Mouse (Mus musculus): ENCODE measurements around the gene AC124502.3.

AC124502.3 gene

DNA sequence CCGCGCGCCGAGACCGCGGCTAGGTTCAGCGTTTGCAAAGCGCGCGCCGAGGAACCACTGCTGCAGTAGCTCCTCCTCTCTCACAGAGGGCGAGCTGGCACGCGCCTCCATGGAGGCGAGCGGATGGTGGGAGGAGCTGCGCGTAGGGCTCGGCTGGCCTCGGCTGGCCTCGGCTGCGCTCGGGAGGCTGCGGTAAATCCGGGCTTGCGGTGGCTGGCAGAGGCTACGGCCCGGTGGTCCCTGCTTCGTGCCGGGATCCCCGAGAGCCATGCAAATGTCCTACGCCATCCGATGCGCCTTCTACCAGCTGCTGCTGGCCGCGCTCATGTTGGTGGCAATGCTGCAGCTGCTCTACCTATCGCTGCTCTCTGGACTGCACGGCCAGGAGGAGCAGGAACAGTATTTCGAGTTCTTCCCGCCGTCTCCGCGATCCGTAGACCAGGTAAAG lies at the start of gene AC124502.3, which contains the start of gene B4gat1:
Gene AC124502.3 (plus strand): TSS at position 183 of the 448 bp plus-strand sequence.
Gene B4gat1 (plus strand): TSS at position 118 of the 448 bp plus-strand sequence.
- peak; percentile 92 for DNase-seq (ENCODE audit: low read depth, low spot score)

GRCm38 (mm10) chr19:4989013-4989412 lies 49.7 kb upstream of the AC124502.3 start:
- peak; percentile 91 for DNase-seq (ENCODE audit: low read depth, low spot score)

- DNase-seq (ENCODE audit: low read depth, low spot score): no peak
Observed at GRCm38 (mm10) chr19:4989434-4990255, 49.0 kb upstream of the AC124502.3 start.

DNA sequence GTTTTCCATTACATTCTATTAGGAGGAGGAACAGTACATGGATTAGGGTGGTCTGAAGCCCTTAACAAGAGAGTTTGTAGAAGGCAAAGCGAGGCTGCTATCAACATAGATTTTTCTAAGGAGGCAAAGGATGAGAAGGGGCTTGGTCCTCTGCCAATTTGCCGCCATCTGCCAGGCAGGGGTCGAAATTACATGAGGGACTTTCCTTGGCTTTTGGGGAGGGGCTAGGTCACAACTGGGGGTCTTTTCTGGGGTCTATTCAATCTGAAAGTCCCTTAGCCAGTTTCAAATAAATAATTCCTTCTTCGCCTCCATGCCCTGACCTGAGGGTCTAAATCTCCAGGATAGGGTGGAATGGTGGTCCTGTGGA lies 48.5 kb upstream of the AC124502.3 start, which contains the start of gene Npas4:
Gene Npas4 (minus strand): TSS at position 61 of the 370 bp plus-strand sequence.
- DNase-seq (ENCODE audit: low read depth, low spot score): no peak

DNA sequence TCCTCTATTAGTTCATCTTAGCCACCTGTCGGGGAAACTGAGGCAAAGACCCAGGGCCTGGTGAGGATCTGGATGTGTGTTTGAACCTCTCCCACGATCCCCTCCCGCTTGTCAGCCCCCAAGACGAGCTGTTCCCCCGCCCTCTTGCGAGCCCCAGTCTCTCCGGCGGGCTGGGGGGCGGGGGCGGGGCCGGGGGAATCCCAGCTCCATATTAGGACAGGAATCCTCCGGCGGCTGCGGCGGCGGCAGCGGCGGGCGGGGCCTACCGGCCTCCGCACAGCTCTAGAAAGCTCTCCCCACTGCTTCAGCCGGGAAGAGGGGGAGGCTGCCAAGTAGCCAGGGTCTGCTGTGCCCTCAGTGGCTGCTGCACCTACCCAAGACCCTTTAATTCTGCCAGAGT lies 48.0 kb upstream of the AC124502.3 start:
- DNase-seq (ENCODE audit: low read depth, low spot score): no peak

DNA sequence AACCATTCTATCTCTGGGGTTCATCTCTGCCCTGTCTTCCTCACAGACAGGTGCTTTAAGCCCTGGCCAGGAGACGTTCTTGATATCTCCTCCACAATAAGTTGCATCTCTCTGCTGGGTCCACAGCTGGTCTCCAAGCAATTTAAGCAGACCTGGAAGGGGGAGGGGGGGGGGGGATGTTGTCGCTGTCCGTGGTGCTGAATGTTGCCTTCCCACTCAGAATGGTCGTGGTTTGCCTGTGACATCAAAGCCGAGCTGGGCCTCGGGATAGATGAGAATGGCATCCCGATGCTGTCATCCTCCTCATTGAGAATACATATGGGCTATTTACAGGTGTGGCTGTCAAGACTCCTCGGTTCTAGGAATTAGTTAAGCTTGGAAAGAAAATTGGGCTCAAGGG lies 46.3 kb upstream of the AC124502.3 start:
- no peak for DNase-seq (ENCODE audit: low read depth, low spot score)

DNA sequence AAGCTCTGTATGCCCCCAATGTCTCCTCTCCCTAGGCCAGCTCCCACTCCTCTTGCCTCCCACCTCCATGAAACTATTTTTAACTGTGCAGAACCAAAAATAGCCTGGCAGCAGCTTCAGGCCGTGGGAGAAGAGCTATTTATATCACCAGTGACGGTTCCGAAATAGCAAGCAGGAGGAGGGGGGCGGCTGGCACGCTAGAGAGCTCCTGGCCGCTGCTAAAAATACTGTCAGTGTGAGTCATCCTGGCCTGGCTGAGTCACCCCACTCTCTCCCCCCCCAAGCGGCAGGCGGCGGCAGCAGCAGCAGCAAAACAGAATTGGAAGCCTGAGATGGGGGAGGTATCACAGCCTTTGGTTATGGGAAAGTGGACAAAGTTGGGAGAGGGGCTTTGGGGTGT lies 45.8 kb upstream of the AC124502.3 start:
- no peak for DNase-seq (ENCODE audit: low read depth, low spot score)

GRCm38 (mm10) chr19:4994043-4994442 lies 44.6 kb upstream of the AC124502.3 start:
- DNase-seq (ENCODE audit: low read depth, low spot score): no peak

GRCm38 (mm10) chr19:4999445-5000140 lies 39.1 kb upstream of the AC124502.3 start:
- no peak for DNase-seq (ENCODE audit: low read depth, low spot score)

DNA sequence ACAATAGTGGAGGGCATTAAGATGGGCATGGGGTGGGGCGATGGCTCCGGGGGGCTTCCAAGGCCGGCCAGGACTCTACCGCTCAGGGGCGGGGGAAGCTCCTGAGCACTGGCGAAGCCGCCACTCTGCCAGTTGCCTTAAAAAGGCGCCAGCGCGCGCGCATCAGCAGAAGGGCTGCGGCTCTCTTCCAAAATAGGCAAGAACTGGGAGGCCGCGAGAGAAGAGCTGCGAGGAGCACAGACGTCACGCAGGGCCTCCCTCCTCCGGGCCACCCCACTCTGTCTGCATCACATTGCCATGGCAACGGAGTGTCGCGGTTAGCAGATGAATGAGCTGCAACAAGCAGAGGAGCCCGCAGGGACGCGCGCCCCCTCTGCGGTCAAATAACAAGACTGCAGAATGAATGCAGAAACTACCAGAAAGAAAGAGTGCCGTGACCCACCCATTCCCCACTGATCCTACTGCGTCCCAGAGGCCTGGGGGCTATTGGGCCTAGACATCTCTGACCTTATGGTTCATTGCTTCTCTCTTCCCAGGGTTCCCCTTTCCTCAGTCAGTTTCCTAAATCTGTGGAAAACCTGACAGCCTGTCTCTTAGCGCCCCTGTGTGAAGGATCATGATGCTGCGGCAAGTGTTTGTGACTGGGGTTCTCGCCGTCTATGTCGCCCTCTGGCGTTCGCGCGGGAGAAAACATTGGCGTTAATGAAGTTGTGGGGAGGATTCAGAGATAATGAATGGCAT lies 36.9 kb upstream of the AC124502.3 start:
- DNase-seq (ENCODE audit: low read depth, low spot score): peak; percentile 88

DNA sequence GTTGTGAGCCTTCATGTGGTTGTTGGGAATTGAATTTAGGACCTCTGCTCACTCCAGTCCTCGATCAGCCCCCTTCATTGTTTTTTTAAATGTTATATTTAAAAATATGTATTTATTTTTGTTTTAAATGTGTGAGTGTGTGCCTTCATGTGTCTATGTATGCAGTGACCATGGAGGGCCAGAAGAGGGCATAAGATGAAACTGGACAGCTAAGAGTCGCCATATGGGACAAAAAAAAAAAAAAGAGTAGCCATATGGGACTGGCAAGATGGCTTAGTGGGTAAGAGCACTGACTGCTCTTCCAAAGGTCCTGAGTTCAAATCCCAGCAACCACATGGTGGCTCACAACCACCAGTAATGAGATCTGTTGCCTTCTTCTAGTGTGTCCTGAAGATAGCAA lies 35.0 kb upstream of the AC124502.3 start:
- DNase-seq (ENCODE audit: low read depth, low spot score): peak; percentile 52

DNA sequence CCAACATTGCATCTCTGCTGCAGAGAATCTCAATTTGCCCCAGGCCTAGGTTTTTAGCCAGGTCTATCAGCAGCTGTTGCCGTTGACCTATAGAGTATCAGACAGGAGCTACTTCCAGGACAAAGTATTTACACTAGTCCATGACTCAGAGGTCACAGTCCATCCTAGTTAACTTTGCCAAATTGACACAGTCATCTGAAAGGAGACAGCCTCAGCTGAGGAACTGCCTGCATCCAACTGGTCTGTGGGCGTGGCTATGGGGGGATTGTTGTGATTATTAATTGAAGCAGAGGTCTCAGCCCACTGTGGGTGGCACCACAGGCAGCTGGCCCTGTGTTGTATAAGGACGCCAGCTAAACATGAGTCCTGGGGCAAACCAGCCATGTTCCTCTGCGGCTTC lies 33.8 kb upstream of the AC124502.3 start:
- no peak for DNase-seq (ENCODE audit: low read depth, low spot score)

- DNase-seq (ENCODE audit: low read depth, low spot score): no peak
Observed at GRCm38 (mm10) chr19:5013138-5013537, 25.6 kb upstream of the AC124502.3 start.

DNA sequence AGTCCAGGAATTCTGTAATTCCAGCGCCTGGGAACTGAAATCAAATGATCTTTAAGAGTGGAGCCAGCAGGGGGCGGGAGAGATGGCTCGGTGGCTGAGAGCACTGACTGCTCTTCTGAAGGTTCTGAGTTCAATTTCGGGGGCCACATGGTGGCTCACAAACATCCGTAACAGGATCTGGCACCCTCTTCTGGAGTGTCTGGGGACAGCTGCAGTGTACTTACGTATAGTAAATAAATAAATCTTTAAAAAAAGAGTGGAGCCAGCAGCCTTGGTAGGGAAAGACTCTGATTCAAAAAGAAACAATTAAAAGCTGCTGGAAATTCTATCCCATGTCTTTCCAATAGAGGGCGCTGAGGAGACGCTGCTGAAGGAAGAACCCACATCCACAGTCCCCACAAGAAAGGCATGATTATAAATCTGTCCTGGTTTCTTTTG lies 23.7 kb upstream of the AC124502.3 start:
- peak; percentile 93 for DNase-seq (ENCODE audit: low read depth, low spot score)

DNA sequence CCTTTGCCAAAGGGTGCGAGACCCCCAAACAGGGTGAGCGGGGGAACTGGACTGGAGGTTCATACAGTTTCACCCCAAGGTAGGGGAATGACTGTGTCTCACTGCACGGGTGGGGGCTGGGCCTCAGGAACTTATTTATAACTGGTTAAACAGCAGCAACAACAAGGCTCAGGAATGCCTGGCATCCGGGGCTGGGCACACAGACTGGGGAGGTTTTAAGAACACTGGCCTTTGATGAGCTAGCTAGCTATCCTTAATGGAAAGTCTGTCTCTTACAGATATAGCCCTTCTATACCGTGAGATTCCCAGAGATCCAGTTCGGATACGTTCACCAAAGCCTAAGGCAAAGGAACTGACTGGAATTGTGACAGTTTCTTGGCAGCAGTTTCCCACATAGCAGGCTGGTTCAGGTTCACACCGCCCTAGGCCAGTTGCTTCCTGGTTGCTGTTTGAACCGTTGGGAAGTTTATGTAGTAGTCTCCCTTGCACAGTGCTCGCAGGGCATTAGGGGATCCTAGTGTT lies 22.4 kb upstream of the AC124502.3 start:
- DNase-seq (ENCODE audit: low read depth, low spot score): peak; percentile 88

- DNase-seq (ENCODE audit: low read depth, low spot score): peak; percentile 94
Observed at GRCm38 (mm10) chr19:5016782-5017181, 21.9 kb upstream of the AC124502.3 start.

- no peak for DNase-seq (ENCODE audit: low read depth, low spot score)
Observed at GRCm38 (mm10) chr19:5017611-5018010, 21.1 kb upstream of the AC124502.3 start.

DNA sequence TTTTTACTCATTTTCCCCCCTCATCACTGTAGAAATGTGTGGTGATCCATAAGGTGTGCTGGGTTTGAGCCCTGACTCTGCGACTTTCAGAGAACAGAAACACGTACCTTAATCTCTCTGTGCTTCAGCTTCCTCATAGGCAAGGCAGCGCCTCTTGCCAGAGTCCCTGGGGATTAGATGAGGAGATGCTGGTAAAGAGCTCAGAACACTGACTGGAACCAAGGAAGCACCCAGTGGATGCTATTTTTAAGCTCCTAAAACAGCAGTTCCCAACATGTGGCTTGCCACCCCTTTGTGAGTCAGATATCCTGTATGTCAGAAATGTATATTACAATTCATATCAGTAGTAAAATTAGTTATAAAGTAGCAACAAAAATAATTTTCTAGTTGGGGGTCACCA lies 20.5 kb upstream of the AC124502.3 start:
- no peak for DNase-seq (ENCODE audit: low read depth, low spot score)

DNA sequence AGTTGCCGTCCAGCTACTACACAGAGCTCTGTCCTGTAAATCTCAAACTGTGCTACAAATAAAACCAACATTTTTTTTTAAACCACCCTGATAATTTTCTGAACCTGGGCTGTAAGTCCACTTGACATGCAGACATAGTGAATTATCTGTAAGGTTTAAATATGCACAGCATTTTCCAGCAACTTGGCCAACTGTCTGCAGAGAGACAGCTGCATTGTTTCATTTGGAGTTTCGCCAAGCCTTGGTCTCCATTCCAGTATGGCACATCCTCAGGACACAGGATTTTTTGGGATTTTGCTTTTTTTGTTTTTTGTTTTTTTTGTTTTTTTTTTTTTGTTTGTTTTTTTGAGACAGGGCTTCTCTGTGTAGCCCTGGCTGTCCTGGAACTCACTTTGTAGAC lies 17.3 kb upstream of the AC124502.3 start:
- DNase-seq (ENCODE audit: low read depth, low spot score): no peak

- DNase-seq (ENCODE audit: low read depth, low spot score): peak; percentile 99
Observed at GRCm38 (mm10) chr19:5023621-5024479, 14.8 kb upstream of the AC124502.3 start, which contains the start of gene Slc29a2. Slc29a2 (plus strand) TSS chr19:5023860.

- no peak for DNase-seq (ENCODE audit: low read depth, low spot score)
Observed at GRCm38 (mm10) chr19:5026111-5026510, 12.6 kb upstream of the AC124502.3 start.

All from ZHBTc4 (cell line).